Mouse (Mus musculus) frontal cortex, postnatal 25 days (tissue): ENCODE results near the gene Hivep3.

ENCODE experiments used
- DNase-seq, 2 experiments: peaks; one replicate each; pipeline ENCODE4 v3.0.0; 2022; ENCODE audit warnings: low spot score in 2 of 2

The Hivep3 gene

DNA sequence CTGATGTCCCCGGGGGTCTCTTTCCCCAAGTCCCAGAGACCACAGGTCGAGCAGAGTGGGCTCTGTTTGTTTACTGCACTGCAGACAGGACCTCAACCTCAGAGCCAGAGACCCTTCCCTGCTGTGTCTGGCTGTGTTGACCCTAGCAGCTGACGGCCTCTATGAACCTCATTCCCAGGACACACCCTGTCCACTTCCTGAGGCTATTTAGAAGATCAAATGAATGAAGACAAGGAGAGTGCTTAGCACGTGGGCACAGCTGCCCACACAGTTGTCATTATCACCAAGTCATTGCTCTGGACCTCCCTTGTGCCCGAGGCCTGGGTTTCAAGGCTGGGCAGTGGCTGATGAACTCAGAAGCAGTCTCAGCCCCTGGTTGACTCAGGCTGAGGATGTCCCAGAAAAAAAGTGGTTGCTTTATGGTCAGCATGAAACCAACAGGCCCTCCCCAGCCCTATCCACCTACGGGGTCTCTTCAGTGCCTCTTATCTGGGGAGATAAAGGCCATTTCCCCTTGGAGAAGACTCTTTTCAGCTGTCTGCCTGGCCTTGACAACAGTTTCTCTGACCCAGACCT, 416.8 kb downstream of the Hivep3 start:
- no peak for DNase-seq

DNA sequence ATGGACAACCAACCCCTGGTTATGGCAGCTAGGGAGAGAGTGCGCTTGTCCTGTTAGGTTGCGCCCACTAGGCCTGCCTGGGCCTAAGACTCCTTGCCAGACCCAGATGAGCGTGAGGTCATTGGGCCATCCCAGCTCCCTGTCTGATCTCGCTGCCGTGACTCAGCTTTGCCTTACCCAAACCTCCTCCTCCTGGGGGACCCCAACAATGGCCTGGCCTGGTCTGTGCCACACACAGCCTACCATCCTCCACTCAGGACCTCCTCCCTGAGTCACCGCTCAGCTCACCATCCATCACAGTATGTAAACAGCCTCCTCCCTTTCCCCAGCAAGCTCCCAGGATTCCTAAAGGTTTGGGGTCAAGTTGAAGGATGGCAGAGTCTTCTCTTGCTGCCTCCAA, 418.3 kb downstream of the Hivep3 start:
- no peak for DNase-seq

DNA sequence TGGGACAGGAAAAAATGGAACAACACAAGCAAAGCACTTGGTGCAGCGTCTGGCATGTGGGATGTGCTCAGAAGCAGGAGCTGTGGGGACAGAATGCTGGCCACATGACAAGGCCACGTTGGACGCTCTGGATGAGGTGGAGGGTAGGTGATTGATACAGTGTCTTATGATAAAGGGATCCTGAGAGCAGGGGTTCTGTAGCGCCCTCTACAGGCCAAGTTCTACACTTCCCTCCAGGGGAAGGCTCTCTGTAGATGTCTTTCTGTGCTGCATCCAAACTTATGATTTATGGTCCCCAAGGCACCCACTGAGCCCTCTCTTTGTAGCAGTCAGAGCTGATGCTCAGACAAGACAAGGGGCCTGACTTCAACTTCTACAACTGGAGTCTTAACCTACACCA, 419.1 kb downstream of the Hivep3 start:
- no peak for DNase-seq

DNA sequence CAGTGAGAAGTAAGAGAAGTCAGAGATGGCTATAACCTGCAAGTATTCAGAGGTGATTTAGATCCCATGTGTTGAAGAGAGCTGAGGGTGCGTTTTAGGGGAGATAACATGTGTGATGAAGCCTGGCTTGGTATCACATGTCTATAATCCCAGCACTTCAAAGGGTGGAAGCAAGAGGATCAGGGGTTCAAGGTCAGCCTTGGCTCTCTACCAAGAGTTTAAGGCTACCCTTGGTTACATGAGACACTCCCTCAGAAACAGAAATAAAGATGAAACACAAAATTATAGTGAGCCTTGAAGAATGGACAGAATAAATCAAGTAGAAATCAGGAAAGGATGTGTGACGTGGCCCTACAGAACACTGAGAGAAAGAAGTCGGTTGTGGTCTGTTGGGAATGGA, 420.2 kb downstream of the Hivep3 start:
- no peak for DNase-seq

DNA sequence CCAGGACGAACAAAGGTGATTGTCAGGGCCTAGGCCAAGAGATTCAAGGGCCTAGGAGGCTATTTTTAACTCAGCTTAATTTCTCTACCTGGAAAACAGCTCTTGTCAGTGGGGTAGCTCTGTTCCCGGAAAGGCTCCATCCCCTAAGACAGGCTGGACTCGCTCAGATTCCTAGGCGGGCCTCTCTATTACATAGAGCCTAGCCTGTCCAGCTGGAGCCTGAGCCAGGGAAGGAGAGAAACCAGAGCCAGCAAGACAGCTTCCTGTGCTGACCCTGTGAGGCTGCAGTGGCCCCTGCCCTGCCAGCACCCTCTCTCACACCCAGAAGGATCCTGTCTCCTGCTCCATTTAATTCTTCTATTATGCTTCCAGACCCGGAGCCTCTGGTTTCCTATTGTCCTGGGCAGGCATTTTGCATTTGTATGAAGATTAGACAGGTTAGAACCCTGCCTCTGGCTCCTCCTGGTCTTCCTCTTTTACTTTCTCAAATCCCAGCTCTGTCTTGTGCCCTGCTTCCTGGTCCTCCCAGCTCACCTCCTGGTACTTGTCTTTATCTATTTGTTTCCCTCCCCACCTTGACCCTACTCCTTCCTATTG, 425.2 kb downstream of the Hivep3 start:
- no peak for DNase-seq

DNA sequence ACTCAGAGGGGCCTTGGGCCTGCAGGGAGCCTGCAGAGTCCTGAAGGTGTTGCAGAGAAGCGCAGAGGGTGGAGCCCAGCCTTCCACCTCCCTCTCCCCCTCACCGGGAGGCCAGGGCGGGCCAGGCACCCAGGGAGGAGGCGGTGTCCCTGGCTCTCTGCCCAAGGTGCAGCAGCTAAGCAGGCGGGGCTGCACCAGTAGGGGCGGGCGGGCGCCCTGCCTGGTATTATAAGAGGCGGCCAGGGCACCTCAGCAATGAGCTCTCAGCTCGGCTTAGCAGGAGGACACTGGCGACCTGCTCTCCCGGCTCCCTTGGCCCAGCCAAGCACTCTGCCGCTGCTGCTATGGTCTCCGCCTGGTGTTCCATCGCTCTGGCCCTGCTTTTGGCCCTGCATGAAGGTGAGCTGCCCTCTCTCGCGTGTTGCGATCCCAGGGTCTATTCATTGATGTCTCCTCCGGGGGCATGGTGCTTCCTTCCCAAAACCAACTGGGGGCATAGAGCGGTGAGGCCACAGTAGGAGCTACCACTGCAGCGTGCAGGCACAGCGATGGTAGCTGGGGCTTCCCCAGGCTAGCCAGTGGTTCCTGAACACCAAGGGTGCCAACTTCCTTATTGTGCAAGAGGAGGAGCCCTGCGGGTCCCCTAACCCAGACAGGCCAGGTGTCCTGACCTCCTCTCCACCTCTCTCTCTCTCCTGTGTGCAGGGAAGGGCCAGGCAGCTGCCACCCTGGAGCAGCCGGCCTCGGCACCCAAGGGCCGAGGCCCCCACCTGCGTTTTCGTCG, 427.8 kb downstream of the Hivep3 start, which contains the start of gene Edn2:
Gene Edn2 (plus strand): TSS at position 41 of the 784 bp plus-strand sequence.
- no peak for DNase-seq

DNA sequence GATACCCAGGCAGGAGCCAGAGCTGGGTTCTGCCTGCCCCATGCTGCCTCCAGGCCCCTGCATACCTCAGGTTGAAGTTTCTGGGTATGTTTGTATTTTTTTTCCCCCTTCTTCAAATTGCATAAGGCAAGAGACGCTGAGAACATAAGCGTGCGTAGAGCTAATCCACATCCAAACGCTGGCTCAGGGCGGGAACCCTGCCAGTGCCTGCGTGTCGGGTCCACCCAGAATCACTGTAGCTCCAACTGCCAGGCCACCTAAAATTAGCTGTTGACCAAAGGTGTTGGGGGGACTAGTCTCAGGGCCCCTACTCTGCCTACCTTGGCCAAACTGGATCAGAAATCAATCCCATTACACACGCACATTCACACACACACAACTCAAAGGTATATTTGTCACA, 429.0 kb downstream of the Hivep3 start:
- DNase-seq, result no peak

DNA sequence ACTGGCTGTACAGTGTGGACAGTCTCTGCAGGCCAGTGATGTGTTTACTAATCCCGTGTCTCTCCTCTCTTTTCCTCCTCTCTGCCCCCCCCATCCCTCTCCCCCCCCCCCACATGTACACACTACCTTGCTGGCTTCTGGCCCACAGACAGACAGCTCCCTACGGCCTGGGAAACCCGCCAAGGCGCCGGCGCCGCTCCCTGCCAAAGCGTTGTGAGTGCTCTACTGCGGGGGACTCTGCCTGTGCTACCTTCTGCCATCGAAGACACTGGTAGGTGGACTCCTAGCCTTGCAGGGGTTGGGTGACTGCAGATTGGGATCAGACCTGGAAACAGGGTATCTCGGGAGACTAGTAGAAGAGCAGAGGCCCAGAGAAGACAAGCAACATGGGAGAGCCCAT, 429.7 kb downstream of the Hivep3 start:
- peak in 1 of 2 experiments; percentile 58 for DNase-seq

DNA sequence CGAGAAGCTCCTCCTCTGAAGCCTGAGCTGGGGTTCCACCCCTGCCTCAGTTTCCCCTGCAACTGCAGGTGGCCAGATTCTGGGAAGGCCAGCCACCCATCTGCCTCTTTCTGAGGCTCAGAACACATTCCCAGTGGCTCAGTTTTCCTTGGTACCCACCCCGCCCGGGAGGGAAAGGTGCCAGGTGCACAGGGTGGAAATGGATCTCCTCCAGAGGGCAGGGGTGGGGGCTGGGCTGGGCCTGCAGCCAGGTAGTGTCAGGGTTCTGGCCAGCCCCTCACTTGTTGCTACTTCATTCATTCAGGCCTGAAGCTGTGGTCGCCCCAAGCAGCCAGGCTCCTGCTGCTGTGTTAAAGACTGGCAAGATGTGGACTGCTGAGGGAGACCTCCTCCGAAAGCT, 430.7 kb downstream of the Hivep3 start:
- no peak for DNase-seq

DNA sequence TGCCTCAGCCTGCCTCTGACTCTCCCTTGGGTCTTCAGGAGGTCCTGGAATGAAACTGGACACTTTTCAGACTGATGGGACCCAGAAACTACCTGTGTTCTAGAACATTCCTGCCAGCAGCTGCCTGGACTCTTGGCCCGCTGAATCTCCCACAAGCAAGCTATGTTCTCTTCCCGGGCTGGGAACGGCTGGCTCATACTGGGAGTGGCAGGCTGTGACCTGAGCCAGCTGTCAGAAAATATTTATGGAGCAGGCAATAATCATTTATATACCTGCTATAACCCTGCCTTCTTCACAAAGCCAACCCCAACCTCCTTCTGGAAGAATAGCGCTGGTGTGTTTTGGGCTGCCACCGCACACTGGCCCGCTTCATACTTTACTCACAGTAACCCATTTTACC, 434.2 kb downstream of the Hivep3 start:
- no peak for DNase-seq

DNA sequence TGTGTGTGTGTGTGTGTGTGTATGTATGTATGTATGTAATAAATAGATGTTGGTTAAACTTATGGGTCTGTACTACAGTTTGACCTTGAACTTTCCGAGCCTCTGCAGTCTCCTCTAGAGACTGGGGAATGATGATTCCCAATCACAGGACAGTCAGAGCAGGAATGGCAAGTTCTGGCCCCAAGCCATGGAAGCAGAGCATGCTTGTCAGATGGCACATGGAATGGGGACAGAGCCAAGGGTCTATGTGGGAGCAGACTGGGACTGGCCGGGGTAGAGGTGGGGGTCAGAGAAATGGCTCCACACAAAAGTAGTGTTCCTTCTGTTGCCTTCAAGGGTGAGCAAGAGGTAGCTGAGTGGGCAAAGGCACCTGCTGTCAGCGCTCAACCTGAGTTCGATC, 434.8 kb downstream of the Hivep3 start:
- no peak for DNase-seq

DNA sequence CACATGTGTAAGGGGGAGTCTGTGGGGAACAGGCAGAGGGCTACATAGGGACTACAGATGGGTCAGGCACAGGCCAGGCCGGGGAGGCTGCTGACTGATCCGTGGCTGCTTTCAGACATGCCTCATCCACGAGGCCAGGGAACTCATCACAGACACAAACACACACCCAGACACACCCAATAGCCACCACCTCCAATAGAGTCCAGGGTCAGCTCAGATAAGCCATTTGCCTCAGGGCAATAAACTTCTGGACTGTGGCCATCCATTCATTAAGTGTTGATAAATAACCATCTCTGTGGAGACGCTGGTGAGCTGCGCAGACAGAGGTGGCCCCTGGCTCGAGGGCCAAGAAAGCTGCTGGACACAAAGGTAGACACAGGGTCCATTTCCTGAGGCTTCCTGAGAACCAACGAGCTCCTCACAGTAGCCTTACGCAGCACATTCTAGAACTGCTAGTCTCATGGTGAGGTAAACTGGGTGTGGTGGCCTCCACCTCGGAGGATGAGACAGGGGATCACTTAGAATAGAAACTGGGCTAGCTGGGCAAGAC, 436.9 kb downstream of the Hivep3 start:
- no peak for DNase-seq

DNA sequence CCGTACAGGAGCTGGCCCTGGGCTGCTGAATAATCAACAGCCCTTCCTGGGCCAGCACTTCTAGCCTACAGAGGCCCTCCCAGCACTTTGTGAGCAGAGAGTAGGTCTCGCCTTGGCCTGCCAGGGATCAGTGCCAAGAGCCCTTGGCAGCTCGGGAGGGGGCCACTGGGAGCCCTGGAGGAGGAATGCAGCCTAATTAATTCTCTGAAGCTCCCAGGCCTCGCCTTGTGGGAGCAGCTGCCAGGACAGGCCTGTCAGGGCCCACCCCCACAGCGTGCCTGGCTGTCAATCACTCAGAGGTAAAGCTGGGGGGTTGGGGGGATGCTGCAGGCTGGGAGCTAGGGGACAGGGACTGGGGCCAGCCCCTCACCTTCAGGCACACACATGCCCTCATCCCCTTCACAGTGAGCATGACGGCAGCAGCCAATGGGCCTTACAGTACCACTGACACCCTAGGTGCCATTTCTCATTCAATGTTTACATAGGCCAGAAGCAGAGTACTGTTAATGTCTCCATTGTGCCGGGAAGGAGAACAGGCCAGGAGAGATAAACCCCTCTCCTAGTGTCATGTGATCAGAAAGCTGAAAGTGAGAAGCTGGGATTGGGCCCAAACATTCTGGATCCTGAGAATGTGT, 438.6 kb downstream of the Hivep3 start:
- DNase-seq, result no peak

DNA sequence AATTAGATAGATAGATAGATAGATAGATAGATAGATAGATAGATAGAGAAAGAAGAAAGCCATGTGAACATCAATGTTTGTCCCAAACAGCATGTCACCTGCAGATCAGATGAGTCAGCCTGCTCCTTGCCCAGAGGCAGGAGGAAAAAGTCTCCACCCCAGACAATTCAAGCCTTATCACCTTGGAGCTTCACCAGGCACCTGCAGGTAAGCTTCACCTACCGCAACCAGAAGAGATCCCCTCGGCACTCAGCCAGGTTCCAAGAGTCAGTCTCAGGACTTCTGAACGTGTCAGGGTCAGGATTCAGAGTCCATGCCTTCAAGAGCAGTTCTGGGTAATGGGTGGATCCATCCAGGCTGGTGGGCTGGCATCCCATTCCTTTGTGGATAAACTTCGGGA, 445.5 kb downstream of the Hivep3 start:
- no peak for DNase-seq

DNA sequence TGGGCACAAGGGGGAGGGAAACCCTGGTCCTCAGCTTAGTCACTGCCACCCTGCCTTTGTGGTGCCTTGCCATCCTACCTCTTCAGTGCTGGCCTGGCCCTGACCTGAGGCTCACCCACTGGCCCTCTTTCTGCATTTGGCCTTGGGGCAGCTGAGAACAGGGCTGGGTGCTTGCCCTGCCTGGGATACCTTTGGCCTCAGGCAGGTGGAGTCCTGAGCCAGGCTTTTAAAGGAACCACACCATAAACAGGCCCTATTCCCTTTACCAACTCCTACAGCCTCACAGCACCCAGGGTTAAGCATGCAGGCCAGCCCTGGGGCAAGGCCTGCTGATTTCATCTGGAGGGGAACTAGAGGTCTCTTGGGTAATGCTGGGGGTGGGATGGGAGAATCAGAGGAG, 447.0 kb downstream of the Hivep3 start:
- DNase-seq, result no peak

DNA sequence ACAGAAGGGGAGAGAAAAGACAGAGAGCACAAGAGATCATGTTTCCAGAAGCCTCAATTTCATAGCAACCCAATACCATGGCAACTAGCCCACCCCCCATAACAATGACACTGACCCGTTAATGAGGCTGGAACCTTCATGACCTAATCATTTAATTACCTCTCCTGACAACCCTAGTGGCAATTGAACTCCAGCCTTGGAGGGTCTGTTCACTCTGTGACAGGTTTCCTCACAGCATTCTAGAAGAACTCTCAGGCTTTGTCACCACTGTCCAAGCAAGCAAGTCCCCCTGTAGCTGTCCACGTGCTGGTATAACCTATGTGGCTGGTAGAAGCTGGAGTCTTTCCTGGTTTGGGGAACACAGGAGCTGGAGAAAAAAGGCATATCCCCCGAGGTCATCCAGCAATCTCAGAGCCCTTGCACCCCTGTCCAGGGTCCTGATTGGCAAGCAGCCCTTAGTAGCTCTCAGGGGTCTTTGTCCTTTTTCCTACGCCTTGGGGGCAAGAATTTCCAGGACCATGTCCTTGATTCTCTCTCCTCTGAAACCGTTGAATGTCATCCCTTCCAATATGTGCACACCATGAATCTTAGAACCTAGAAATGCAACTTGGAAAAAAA, 450.9 kb downstream of the Hivep3 start:
- DNase-seq, result no peak

DNA sequence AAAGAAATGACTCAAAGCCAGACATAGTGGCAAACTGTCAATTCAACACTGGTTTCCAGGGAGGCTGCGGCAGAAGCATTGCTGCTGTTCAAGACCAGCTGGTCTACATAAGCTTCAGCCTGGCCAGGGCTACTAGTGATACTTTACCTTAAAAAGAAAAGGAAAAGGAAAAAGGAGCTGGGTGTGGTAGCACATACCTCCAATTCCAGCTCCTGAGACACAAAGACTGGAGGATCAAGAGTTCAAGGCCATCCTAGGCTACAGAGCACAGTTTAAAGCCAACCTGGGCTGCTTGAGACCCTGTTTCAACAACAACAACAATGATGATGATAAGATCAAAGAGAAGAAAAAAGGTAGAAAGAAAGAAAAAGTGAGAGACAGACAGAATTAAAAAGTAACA, 452.9 kb downstream of the Hivep3 start:
- DNase-seq, result no peak

DNA sequence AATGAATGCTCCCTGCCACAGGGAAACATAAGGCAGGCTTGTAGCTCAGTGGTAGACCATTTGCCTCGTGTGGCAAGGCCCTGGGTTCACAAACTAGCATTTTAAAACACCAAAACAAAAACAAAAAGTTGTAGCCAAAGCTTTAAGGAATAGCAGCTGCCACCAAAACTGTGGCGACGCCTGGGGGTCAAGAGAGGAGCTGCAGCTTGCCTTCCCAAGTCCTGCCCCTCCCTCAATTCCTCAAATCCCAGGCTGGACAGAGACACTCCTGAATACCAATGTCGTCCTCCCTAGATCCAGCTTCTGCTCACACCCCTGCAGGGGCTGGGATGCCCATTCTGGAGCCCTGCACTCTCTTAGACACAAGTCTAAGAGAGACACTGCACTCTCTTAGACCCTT, 453.4 kb downstream of the Hivep3 start:
- DNase-seq, result no peak
